Mouse (Mus musculus) 3134 (cell line): ENCODE measurements around the gene Cdkl4.
"Not testable (repeated sequence)": the region's sequence is repeated elsewhere in the genome, so short reads cannot be mapped to it uniquely, and the experiment has no call there.

Experiments used
- DNase-seq: peaks from one replicate; pipeline ENCODE4 v3.0.0-alpha.2; 2011; ENCODE audit warnings: low spot score; ENCODE audit not compliant: insufficient read length; ENCODE audit errors: extremely low read depth

Cdkl4 gene

DNA sequence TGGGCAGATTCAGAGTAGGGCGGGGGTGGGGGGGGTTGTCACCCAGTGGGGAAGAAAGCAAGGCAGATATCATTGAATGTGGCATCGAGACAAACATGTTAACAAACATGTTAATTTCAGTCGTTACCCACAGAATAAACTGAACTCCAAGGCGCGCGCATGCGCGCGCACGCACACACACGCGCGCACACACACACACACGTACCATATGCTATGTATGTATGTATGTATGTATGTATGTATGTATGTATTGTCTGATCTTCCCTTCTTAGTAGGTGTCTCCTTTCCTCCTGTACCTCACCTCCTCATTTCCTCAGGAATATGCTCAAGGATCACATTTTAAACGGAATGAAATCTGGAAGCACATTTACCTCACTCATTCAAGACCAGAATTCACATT, at the start of gene Cdkl4:
TSS of gene Cdkl4 (minus strand) at position 175 of the 400 bp plus-strand sequence.
- no peak for DNase-seq

DNA sequence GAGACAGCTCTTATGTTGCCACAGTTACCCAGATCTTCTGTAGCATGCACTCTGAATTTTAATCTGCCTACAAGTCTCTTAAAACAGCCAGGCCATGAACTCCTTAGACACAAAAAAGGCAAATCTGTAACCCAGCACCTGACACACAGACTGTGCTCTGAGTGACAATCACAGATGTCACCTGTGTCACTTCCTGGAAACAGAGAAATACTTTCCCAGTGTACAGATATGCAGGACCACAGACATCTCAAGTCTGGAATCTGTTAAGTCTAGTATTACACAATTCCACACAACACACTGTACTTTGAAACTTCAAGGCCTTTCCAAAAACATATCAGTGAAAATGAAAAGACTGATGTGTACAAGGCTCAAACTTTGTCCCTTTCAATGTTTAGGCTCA, 47.4 kb upstream of the Cdkl4 start:
- DNase-seq = no peak

DNA sequence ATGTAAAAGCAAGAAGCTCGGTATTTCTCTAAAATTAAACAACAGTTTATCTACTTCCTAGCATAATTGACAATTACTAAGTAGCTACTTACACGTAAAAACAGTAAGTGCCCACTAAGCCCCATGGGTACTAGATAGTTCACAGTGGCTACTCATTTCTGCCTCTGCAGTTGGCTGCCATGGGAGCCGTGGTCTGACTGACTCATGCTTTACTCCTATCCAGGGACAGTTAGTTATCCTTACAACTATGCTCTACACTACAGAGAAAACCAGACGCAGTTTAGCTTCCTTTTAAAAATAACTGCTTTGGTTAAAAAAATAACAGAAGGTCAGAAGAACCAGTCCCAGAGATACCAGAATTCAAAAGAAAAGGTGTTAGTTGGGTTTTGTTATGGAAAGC, 44.1 kb upstream of the Cdkl4 start:
- no peak for DNase-seq

DNA sequence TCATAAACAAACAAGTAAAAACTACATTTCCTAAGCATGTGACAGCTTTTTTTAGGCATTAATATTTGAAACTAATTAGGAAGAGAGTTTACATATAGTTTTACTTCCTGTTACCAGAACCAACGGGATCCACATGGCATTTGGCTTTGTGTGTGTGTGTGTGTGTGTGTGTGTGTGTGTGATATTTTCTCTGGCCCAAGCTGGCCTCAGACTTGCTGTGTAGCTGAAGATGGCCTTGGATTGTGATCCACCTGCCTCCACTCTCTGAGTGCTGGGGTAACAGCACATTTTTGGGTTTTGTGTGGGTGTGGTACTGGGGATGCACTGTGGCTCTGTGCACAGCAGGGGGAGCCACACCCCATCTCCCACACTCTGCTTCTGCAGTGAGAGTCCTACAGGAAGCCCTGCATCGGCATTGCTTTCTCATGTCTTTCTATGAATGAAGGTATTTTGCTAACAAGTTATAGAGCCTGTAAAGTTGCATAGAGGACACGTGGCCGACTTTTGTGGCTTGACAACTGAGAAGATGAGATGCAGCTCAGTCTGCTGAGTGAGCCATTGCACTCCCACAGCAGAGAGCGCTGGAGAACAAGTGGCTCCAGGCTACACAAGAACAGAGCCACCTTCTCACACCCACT, 43.3 kb upstream of the Cdkl4 start:
- DNase-seq = no peak

DNA sequence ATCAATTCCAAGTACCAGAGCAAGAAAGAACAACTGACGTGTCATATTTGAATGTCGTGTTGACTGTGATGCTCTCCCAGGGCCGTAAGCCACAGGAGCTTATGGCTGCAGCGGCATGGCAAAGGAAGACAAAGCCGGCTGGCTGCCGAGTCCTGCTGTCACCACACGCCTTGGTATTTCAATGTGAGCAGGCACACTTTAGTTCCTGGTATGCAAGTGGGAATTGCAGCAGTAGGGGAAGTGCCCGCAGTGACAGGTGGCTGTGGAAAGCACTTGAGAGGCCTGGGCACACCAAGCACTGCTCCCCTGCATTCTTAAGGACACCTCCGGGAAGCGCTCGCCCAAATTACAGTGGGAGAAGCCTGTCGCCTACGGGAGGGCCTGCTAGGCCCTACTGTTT, 41.9 kb upstream of the Cdkl4 start:
- DNase-seq = no peak

DNA sequence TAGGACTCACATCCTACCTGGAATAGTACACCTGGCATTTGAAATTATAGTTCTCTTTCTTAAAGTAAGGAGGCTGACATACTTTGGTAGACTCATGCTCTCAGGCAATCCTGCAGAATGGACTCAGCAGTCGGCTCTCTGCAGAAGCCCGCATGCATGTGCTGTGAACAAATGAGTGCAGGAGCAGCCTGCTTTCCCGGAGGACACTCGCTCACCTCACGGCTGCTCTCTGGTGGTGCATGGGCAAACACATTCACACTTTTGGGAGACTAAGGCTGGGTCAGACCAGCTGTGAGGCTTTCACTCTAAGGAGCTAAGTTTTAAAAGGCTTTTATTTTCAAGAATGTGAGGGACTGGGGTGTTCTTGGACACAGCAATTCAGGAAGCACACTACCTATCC, 41.3 kb upstream of the Cdkl4 start:
- no peak for DNase-seq

DNA sequence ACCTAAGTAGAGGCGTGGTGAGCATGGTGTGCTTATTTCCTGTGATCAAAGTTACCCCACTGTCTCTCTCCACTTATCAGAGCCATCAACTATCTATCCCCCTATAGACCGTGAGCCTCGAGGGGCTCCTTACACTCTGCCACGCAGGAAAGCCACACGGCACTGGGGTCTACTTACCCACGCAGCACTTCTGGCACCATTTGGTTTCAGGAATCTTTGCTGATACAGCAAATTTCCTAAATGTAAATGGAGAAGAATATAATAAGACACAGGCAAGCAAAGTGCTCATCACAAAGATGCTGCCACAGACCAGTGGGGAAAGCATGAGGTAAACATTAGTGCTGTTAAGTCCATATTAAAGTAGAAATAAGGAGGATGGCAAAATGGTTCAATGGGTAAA, 26.2 kb upstream of the Cdkl4 start:
- no peak for DNase-seq

DNA sequence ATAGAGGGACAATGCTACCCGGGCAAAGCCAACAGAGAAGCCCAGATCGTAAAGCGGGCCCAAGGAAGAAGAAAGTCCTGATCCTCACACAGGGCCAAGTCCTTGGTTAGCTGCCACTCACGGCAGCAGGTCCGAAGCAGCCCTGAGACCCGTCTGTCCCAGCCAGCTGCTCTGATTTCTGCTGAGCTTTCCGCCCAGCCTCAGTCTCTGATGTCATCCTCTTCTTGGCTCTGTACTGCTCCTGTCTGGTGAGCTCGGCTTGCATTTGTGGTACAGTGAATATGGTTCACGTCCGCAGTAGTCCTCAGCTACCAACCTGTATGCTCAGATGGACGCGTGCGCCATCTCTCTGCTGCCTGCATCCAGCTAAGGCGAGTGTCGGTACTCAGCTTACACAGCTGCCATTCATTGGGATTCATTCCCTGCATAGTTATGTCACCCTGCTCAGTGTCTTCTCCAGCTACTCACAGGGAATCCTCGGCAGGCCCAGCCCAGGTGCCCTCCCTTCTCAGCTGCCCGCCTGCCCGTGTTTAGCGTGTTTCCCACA, 25.5 kb upstream of the Cdkl4 start:
- DNase-seq = no peak

DNA sequence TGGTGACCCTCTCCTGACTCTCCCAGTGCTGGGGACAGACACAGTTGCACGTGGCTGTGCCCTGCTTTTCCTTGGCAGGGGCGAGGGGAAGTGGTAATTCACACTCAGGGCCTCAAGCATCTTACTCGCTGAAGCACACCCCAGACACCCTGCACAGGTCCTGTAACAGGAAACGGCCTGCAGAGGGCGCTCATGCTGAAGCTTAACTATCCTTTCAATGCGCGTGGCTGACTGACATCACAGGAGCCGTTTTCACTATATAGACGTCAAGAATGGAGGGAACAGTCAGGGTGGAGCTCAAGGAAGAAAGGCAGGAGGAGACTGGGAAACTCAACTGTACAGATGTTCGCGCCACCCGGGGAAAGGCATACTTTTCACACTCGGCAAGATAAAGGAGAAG, 23.8 kb upstream of the Cdkl4 start:
- DNase-seq = no peak

DNA sequence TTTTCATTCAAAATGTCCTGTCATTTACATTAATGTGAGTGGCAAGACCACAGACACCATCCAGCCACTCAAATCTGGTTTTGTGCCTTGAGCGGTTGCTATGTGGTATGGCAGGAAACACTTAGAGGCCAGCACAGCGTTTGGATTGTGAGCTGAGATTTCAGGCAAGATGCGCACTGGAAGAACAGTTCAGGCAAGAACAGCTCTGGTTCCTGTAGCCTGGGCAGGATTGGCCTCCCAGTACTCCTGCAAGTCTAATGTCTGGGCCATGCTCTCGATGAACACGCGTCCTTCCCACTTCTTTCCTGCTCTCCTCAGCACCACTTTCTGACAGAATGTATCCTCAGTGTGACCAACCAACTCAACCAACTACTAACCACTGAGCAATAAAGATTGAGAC, 5.4 kb upstream of the Cdkl4 start:
- no peak for DNase-seq

DNA sequence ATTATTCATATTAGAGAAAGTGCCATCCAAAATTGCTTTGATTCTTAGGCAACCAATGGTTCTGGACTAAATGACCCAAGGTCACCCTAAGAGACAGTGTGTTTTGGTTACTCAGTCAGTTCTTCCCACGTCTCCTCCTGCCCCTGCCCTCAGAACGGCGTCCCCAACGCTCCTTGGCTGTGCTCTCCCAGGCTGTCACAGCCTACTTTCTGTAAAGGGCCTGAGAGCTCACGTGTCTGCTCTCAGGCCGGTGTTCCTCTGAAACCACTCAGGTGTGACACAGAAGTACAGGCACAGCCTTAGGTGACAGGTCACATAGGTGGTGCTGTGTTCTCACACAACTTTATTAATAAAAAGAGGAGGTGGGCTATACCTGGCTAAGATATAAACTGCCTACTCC, 2.3 kb upstream of the Cdkl4 start:
- DNase-seq = no peak

DNA sequence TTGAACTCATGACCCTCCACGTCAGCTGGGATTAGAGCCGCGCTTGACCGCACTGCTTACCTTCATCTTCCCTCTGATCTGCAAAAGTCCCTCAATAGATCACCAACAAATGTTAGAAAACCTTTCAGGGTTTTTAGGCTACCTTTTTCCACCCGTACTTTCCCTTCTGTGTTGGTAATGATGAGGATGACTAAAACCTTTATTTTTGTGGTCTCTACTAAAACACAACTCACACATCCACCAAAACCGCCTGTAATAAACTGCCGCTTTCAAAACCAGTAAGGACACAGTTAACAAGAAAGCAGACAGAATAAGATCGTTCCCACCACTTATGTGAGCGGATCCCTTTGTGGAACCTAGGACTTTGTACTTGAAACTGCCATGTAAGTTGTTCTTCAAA, 1.5 kb upstream of the Cdkl4 start:
- DNase-seq = no peak

DNA sequence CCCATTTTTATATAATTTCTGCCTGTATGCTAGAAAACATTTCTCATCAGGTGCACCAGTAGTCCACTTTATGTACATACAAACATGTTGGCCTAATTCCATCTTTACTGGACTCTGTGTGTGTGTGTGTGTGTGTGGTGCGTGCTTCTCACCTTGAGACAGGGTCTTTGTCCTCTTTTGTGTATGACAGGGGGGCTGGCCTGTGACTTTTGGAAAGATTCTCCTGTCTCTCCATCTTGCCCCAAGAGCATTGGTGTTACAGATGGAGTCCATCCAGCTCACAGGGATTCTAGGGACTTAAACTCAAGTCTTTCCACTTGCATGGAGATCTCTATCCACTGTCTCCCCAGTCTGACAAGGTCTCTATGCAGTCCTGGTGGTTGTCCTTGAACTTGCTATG, 428 bp upstream of the Cdkl4 start:
- DNase-seq = no peak

DNA sequence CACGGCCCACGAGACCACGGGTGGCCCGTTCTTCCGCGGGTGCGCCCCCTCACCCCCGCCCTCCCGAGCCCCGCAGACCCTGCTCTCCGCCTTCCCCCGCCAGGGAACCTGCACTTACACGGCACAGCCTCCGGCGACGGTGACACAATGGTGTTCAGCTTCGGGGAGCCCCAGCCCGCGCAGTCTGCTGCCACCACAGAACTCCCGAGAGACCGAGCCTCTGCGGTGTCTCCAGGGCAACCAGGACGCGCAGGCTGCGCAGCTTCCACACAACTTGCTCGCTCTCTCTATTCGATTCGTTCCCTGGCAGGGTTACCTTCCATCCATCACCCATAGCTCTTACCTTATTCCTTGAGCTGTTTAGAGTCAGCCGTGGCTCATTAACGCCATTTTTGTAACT, 399 bp downstream of the Cdkl4 start:
- DNase-seq = no peak

DNA sequence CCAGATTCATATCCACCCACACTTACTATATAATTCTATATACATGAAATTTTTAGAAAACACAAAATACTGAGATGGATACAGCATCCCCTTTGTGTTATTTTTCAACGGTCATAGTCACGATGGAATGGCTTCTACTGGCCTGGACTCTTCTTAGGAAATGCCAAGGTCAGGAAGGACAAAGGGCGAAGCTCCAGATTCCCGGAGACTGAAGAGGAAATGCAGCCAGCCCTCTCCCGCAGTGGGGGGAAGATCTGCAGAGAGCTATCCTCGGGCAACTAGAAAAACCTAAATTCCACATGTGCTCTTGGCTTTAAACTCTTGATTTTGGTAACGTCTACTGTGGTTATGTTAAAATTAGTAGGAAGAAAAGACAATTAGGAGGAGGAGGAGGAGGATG, 2.6 kb downstream of the Cdkl4 start:
- no peak for DNase-seq

DNA sequence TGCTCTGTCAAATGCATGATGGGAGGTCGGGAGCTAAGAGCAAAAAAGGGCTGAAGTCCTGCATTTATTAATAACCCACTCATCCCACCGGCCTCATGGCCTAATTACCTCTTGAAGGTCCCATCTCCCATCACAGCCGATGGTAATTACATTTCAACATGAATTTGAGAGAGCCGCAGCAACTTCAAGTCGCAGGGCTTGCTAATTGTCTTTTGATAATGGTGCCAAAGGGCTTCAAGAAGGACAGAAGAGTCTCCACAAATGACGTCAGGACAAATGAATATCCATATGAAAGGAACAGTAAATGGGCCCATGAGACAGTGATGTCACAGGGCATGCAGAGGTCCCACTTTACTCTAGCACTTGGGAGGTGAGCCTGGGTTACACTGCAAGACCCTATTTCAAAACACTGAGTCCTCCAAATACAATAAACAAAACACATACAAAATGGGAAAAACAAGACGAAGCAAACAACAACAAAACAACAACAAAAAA, 3.1 kb downstream of the Cdkl4 start:
- DNase-seq = no peak

DNA sequence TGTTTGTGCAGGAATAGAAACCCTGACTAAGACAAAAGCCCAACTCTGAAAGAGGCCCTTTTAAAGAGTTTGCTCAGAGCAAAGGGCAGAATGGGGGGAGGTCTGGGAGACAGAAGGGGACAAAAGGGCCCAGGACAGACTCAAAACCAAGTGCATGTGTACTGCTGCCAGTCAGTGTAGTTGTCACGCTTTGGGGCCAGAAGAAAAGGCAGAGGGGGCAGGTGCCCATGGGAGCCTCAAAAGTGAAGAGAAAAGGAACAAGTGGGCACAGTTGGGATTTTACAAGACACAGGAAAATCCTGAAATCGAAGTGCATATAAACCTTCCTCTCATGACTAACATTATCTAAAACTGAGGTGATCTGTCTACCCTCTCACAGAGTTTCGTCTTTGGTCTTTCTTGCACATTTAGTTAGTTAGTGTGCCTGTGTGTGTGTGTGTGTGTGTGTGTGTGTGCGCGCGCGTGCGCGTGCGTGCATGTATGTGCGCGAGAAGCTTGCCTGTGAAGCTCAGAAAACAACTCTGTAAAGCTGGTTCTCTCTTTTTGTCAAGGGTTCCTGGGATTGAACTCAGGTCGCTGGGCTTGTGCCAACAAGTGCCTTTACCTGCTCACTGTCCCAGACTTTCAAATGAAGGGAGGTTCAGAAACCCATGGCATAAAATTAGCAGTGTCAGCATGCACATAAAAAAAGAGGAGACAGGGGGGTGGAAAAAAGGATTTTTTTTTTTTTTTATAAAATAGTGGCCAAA, 5.3 kb downstream of the Cdkl4 start:
- no peak for DNase-seq

DNA sequence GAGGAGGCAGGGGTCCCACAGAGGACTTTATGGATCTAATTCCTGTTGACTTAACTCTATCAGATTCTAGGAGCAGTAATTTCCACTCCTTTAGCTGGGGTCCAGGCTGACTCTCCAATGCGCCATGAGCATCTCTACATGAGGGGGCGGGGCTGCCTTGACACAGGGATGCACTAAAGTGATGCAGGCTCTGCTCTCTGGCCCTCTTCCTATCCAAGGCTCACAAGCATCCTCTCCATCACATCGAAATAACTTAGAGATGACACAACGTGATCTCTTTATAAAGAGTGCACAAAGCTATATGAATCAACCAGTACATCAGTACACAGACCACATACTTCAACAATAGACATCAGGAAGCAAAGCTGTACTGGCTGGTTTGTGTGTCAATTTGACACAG, 6.2 kb downstream of the Cdkl4 start:
- DNase-seq = no peak

DNA sequence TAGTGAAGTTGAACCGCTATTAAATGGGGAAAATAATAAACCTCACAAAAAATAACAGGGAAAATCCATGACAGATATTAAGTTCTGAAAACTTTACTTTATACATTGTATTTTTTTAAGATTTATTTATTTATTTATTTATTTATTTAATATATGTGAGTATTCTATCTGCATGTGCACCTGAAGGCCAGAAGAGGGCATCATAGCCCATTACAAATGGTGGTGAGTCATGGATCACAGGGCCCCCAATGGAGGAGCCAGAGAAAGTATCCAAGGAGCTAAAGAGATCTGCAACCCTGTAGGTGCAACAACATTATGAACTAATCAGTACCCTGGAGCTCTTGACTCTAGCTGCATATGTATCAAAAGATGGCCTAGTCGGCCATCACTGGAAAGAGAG, 7.9 kb downstream of the Cdkl4 start:
- DNase-seq = not testable (repeated sequence)

DNA sequence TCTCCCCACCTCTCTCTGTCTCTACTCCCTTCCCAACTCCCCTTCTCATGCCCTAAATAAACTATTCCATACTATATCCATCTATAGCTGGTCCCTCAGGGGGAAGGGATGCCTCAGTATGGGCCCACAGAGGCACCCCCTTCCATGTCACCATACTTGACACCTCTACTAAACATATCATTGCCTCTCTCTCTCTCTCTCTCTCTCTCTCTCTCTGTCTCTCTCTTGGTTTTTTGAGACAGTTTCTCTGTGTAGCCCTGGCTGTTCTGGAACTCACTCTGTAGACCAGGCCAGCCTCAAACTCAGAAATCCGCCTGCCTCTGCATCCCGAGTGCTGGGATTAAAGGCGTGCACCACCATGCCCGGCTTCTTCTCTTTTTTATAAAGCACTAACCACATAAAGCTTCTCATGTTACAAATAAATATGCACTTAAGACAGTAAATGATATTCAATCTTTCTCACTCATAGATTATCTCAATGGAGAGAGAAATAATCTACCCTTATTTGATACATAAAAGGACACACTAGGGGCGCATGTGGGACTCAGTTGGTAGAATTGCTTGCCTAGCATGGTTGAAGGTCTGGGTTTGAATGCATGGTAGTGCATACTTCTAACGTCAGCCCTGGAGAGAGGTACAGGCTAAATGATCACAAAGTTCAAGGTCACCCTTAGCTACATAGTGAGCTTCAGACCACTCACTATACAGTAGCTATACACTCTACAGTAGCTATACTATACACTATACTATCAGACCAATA, 8.6 kb downstream of the Cdkl4 start:
- DNase-seq = no peak

DNA sequence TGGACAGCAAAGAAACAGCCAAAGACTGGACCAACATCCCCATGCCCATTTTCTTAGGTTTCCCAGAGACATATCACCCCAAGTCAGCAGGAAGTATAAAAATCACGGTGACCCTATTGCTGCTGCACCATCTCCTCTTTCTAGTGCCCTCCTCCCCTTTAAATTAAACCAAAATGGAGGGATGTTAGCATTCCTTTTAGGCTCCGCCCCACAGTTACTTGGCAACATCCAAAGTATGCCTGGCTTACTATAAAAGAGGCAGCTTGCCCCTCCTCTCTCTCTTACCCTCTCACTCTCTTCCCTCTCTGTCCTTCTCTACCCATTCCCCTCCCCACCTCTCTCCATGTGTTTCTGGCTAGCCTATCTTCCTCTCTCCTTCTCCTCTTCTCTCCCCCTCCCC, 9.2 kb downstream of the Cdkl4 start:
- DNase-seq = no peak

DNA sequence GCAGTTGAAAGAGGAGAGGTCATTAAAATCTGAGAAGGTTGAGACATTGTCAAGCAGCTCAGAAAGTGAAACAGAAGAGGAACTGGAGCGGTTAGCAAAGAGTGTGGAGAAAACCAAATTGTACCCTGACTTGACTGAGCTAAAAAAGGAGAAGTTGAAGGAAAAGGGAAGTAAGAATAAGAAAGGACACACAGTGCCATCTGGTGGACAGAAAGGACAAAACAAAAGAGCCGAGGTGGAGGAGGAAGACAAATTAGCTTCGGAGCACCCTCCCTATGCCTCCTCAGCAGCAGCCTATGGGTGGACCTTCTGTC, 13.0 kb downstream of the Cdkl4 start:
- DNase-seq = no peak
